Mouse (Mus musculus) CH12F3 (cell line): Measurements from ENCODE around the gene Scg3.
"Not testable (repeated sequence)": the region's sequence is repeated elsewhere in the genome, so short reads cannot be mapped to it uniquely, and the experiment has no call there.

Source experiments
- in situ Hi-C: fragments of 300-500 bp; cut with MboI; formaldehyde crosslinking; loops from 2 replicates; pipeline ENCODE4 v1.14.3; 2020; ENCODE audit warnings: low sequenced_read_pairs

Scg3 gene

GRCm38 (mm10) chr9:75626308-75626604 is 57.6 kb downstream of the Scg3 start:
- in situ Hi-C loops: no loop called here

- in situ Hi-C loops: no loop called here
These were observed 58.1 kb downstream of the Scg3 start, which contains the start of gene Lysmd2 for GRCm38 (mm10) chr9:75625556-75626307. Gene Lysmd2 (plus strand): TSS chr9:75625741.

GRCm38 (mm10) chr9:75624983-75625555 is 58.8 kb downstream of the Scg3 start:
- in situ Hi-C loops: no loop called here

GRCm38 (mm10) chr9:75621428-75621827 is 62.4 kb downstream of the Scg3 start:
- in situ Hi-C loops: no loop called here

- in situ Hi-C loops: not testable (repeated sequence)
These were observed 64.1 kb downstream of the Scg3 start for GRCm38 (mm10) chr9:75619761-75620160.

- in situ Hi-C loops: no loop called here
These were observed 64.9 kb downstream of the Scg3 start for GRCm38 (mm10) chr9:75618836-75619400.

GRCm38 (mm10) chr9:75616560-75616959 is 67.3 kb downstream of the Scg3 start:
- in situ Hi-C loops: no loop called here

GRCm38 (mm10) chr9:75610571-75611493 is 73.0 kb downstream of the Scg3 start, which contains the start of gene Tmod2:
Gene Tmod2 (minus strand): TSS chr9:75611325.
- in situ Hi-C loops: no loop called here

- in situ Hi-C loops: no loop called here
These were observed 73.9 kb downstream of the Scg3 start for GRCm38 (mm10) chr9:75609965-75610364.

GRCm38 (mm10) chr9:75609505-75609904 is 74.4 kb downstream of the Scg3 start:
- in situ Hi-C loops: no loop called here

GRCm38 (mm10) chr9:75607496-75607895 is 76.4 kb downstream of the Scg3 start:
- in situ Hi-C loops: no loop called here

GRCm38 (mm10) chr9:75601510-75601909 is 82.3 kb downstream of the Scg3 start:
- in situ Hi-C loops: no loop called here

GRCm38 (mm10) chr9:75600166-75600934 is 83.5 kb downstream of the Scg3 start:
- in situ Hi-C loops: no loop called here

GRCm38 (mm10) chr9:75599191-75599841 is 84.5 kb downstream of the Scg3 start:
- in situ Hi-C loops: no loop called here

GRCm38 (mm10) chr9:75597596-75597995 is 86.3 kb downstream of the Scg3 start:
- in situ Hi-C loops: no loop called here

- in situ Hi-C loops: no loop called here
These were observed 86.8 kb downstream of the Scg3 start for GRCm38 (mm10) chr9:75597036-75597435.

- in situ Hi-C loops: no loop called here
These were observed 90.4 kb downstream of the Scg3 start for GRCm38 (mm10) chr9:75593481-75593880.
